Mouse (Mus musculus): ENCODE data around the gene Aldh1l1. TPM values are rescaled to one million over a fixed set of nuclear protein-coding genes. Genes with fewer than 3 reads are reported as not detected.

The Aldh1l1 gene
- 52.3 TPM for polyA plus RNA-seq (2015; fragmentation: Illumina TruSeq; extraction: RNeasy Lipid Tissue Mini Kit (QIAGEN cat#74804); ENCODE audit: low read depth, low replicate concordance)

GRCm38 (mm10) chr6:90486176-90486921 lies at the start of gene Aldh1l1:
Gene Aldh1l1, plus strand, starts transcription at chr6:90486427.

DNA sequence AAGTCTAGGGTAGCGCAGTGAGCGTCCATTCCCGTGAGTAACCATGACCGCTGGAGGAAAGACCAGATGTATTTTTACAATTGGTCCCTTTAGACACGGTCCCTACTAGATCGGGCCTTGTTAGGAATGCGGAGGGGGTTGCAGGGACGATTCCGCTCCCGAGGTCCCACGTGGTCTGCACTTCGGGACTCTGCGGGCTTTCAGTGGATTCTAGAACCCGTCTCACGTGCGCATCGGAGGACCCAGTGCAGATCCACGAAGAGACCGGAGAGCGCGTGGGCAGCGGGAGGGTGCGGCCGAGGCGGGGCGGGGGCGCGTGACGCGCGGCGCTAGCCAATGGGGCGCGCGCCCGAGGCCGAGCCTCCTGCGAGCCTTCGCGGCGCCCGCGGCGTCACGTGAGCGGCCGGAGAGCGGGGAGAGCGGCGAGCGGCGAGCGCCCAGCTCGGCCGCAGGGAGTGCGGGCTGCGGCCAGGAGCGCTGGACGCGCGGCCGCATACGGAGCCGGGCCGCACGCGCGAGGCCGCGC lies 24.0 kb upstream of the Aldh1l1 start, which contains the start of gene Klf15:
Gene Klf15, plus strand, starts transcription at position 396 of the 526 bp plus-strand sequence.

GRCm38 (mm10) chr6:90604533-90605297 lies 118.5 kb downstream of the Aldh1l1 start, which contains the start of gene Slc41a3:
Gene Slc41a3, plus strand, starts transcription at chr6:90604725.

Other genes with a start within 250 kb of the Aldh1l1 start
- gene Vmn1r54, start 240.1 kb upstream of the Aldh1l1 start, polyA plus RNA-seq (2015; fragmentation: Illumina TruSeq; extraction: RNeasy Lipid Tissue Mini Kit (QIAGEN cat#74804); ENCODE audit: low read depth, low replicate concordance), result not detected
- gene BC048671, start 185.2 kb upstream of the Aldh1l1 start, polyA plus RNA-seq (2015; fragmentation: Illumina TruSeq; extraction: RNeasy Lipid Tissue Mini Kit (QIAGEN cat#74804); ENCODE audit: low read depth, low replicate concordance), result not detected
- gene Chst13, start 161.2 kb upstream of the Aldh1l1 start, polyA plus RNA-seq (2015; fragmentation: Illumina TruSeq; extraction: RNeasy Lipid Tissue Mini Kit (QIAGEN cat#74804); ENCODE audit: low read depth, low replicate concordance), result not detected
- gene Uroc1, start 153.1 kb upstream of the Aldh1l1 start, polyA plus RNA-seq (2015; fragmentation: Illumina TruSeq; extraction: RNeasy Lipid Tissue Mini Kit (QIAGEN cat#74804); ENCODE audit: low read depth, low replicate concordance), result not detected
- gene Zxdc, start 116.9 kb upstream of the Aldh1l1 start, polyA plus RNA-seq (2015; fragmentation: Illumina TruSeq; extraction: RNeasy Lipid Tissue Mini Kit (QIAGEN cat#74804); ENCODE audit: low read depth, low replicate concordance), result 16.2 TPM
- gene Cfap100, start 57.6 kb upstream of the Aldh1l1 start, polyA plus RNA-seq (2015; fragmentation: Illumina TruSeq; extraction: RNeasy Lipid Tissue Mini Kit (QIAGEN cat#74804); ENCODE audit: low read depth, low replicate concordance), result 4.2 TPM
- gene Klf15, start 23.9 kb upstream of the Aldh1l1 start, polyA plus RNA-seq (2015; fragmentation: Illumina TruSeq; extraction: RNeasy Lipid Tissue Mini Kit (QIAGEN cat#74804); ENCODE audit: low read depth, low replicate concordance), result 21.1 TPM
- 4.4 TPM for gene Slc41a3, start 118.3 kb downstream of the Aldh1l1 start, polyA plus RNA-seq (2015; fragmentation: Illumina TruSeq; extraction: RNeasy Lipid Tissue Mini Kit (QIAGEN cat#74804); ENCODE audit: low read depth, low replicate concordance)

All from brain, adult 10 weeks (tissue).